Mouse (Mus musculus) mouse trophoblast stem cell (cell line): Measurements from ENCODE around the gene Acot10.
"Not testable (repeated sequence)": the region's sequence is repeated elsewhere in the genome, so short reads cannot be mapped to it uniquely, and the experiment has no call there.

Experiments used
- in situ Hi-C, 2 experiments: fragments of 300-500 bp; cut with MseI, MboI; formaldehyde crosslinking; loops; 2 replicates in 1 of 2; 3 replicates in 1 of 2; pipeline ENCODE4 v1.15.1; 2025

The Acot10 gene

DNA sequence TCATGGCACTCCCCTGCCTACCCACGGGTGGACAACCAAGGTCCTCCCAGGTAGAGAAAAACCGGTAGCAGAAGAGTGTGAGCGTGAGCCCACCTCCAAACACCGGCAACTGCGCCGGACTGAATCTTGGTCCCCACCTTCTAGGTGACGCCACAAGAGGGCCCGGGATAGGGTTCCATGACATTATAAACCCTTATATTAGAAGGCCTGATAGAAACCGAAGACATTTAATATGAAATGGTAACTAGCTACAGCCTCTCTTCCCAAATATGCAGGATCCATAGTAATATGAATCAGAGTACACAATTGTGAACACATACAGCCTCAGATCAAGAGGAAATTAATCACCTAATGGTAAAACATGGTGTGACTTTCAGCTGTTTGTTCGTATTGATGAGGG, at the start of gene Acot10:
Gene Acot10, minus strand, starts transcription at position 101 of the 400 bp plus-strand sequence.
- in situ Hi-C loops: no loop called here

DNA sequence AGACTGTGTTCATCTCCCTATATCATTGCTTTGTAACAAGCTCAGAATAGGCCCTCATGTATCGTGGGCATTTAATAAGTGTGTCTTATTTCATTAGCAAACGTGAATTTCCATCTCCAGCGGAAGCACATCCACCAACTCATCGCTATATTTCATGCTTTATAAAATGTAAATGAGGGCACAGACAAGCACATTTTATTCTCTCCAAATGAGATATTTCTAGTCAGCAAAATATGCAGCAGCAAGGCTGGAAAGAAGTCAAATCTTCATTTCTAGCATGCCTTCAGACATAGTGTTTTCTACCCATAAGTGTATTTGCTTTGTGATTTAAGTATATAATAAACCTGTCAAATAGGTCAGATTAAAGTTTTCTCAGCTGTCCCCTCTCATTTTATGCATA, 45.3 kb upstream of the Acot10 start:
- in situ Hi-C loops: no loop called here

DNA sequence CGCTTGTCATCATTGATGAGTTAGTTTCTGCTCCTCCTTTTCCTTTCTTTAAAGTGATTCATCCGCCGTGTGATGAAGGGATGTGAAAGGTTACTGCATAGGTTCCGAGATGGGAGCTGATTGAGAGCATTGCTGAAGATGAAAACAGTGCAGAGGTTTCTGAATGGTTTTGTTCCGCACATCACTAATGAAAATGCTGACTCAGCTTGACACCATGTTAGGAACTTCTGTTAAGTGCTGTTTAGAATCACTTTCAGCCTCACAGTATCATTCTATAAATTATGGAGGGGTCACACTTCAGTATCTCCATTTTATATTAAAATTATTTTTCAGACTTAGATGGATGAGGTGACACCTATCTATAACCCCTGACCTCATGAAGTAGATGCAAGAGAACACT, 29.7 kb upstream of the Acot10 start:
- in situ Hi-C loops: no loop called here

DNA sequence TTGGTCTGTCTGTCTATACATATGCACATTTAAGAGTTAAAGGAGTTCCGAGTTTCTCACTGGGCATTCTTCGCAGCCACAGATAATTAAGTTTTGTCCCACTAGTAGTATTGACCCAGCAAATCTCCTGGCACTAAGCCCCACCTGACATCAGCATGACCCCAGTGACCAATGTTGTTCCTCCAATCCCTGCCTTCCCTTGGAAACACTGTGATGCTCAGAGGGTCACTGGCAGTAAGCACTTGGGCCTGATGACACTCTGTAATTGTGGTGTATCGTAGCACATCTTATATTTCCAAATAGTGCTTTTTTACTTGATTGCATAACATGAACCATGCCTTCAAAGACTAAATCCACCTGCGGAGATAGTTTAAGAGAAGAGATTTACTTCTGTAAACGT, 17.6 kb upstream of the Acot10 start:
- in situ Hi-C loops: no loop called here

DNA sequence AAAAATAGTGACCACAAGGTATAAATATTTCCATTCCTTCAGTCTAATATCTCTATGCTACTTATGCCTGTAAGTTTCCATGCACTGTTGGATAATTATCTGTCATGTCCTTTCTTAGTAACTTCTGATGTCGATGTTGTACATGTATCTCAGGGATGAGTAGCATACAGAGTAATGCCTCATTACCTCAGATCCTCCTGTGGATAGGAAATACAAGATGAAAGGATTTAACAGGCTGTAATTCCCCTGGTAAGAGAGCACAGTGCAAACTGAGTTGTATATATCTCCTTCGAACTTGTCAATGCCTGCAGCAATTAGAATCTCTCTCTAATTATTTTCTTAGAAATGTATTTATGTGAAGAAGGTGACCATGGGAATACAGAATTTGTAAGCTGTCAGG, 16.2 kb upstream of the Acot10 start:
- in situ Hi-C loops: no loop called here

DNA sequence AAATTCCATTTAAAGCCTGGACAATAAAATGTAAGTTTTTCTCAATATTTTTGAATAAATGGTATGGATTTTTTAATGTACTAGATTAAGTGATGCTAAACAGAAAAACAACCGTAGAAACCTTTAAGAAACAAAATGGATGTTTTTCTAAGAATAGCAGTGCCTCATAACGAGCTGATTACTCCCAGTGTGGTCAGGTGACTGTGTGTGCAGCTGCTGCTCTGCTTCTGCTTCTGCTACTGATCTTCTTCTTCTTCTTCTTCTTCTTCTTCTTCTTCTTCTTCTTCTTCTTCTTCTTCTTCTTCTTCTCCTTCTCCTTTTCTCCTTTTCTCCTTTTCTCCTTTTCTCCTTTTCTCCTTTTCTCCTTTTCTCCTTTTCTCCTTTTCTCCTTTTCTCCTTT, 3.0 kb upstream of the Acot10 start:
- in situ Hi-C loops: not testable (repeated sequence)

DNA sequence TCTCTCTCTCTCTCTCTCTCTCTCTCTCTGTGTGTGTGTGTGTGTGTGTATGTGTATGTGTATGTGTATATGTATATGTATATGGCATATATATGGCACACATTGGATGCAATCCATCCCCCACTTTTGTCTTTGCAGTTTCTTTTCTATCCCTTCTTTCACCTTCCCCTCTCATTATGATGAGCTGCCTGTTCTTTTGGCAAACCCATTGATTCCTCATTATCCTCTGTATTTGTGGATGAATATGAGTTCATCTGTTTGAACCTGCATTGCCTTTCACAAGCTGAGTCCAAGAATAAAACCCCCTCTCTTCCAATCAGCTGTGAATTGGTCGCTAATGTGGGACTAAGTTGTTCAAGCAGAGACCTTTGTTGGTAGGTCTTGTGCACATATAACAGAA, 1.4 kb upstream of the Acot10 start:
- in situ Hi-C loops: no loop called here

DNA sequence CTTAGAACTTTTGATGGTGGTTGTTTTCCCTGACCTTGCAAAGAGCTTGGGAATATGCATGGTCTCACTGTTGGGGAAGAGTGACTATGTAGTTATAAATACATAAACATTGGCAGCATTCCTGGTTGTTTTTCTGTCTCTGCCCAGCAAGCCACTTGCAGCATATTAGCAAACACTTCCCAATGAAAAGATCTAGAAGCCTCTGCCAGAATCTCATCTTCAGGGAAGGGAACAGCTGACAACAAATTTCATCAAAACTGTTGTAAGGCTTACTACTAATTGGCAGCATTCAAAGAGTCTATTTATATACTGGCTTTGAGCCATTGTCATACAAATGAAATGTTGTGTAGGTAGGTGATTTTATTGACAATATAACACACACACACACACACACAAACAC, 800 bp upstream of the Acot10 start:
- in situ Hi-C loops: no loop called here

DNA sequence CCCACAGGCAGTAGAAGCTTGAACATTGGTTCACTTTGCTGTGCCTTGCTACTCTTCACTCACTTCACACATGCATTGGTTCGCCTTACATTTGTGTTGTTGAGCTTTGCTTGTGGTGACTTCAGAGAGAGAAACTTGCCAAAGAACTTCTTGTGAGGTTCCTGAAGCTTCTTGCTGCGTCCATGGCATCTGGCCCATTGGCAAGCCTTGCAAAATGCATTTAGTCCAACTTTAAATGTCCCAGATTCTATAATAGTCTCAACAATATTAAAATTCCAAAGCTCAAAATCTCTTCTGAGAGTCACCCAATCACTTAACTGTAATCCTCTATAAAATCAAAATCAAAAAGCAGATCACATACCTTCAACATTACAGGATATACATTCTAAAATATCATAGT, 6.3 kb downstream of the Acot10 start:
- in situ Hi-C loops: no loop called here

DNA sequence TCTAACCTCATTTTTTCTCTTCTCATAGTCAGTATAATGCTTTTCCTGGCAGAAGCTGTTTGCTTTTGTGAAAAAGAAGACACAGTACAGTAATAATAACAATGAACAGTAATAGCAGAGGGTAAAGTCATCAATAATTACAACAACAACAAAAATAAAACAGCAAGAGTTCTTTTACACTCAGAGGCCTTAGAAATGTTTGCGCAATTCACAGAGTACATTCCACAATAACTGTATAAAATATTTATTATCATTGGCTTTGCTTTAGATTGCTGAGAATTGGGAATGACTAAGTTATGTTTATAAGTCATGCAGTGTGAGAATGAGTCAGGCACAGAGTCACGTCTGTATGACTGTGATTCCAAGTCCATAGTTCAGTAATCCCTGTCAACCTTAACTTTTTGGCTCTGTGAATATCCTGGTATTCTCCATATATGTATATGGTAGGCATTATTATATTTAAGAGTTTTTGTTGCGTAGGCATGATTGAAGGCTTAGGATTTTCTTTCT, 23.6 kb downstream of the Acot10 start:
- in situ Hi-C loops: no loop called here

DNA sequence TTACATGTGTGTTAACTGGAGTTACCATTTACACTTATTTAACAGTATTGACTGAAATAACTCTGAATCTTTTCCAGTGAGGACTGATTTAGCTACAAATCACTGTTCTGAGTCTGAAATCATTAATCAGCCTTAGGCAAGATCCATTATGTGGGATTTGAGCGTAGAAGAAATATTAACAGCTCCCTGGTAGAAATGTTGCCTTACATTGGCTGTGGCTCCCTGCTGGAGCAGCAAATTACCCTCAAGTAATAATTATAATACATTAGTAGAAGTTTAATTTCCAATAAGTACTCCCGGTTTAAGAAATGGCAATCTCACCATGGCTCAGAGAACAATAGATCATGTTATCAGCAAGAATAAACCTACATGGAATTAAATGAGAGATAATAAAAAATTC, 27.4 kb downstream of the Acot10 start:
- in situ Hi-C loops: no loop called here

DNA sequence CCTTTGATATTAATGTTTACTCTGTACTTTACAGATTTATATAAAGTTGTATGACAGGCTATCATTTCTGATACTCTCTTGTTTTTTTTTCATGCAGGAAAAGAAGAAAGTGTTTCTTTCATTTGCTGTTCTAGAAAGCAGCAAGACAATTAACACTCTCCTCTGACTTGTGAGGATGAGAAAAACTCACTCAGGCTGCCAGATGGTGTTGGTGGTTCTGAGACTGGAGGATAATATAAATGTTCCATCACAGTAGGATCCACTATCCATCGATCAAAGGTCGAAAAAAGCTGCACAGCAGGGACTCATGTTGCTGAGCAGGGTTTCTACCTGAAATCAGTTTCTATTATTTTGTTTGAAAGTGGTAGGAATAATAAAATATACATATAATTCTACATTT, 32.0 kb downstream of the Acot10 start:
- in situ Hi-C loops: no loop called here
